Mouse (Mus musculus) forebrain, embryonic 11.5 days (tissue): Measurements from ENCODE around the gene Ppp2r1b. TPM values are rescaled to one million over a fixed set of nuclear protein-coding genes. Genes with fewer than 3 reads are reported as not detected.

Experiments used
- ATAC-seq: fragments of 200-750 bp; cut with Nextera tagmentation; replicated peaks from 2 replicates; pipeline ENCODE4 v1.8.0; 2017; ENCODE audit warnings: moderate TSS enrichment; ENCODE audit not compliant: low FRiP score
- DNase-seq: peaks from one replicate; pipeline ENCODE4 v3.0.0-alpha.2; 2017; ENCODE audit warnings: low spot score
- H3K27ac ChIP-seq: fragments of 300-500 bp; sonication (generic); 2 replicates; pipeline ENCODE4 v1.5.1; 2014; ENCODE audit warnings: low read depth, low read length
- H3K27me3 ChIP-seq: fragments of 300-500 bp; sonication (generic); 2 replicates; pipeline ENCODE4 v1.6.1; 2014; ENCODE audit warnings: mild to moderate bottlenecking, low read length, mixed read lengths; ENCODE audit not compliant: control insufficient read depth, insufficient read depth
- H3K36me3 ChIP-seq: fragments of 300-500 bp; sonication (generic); 2 replicates; pipeline ENCODE4 v1.6.1; 2014; ENCODE audit warnings: mild to moderate bottlenecking, low read length, moderate library complexity, mixed read lengths; ENCODE audit not compliant: control insufficient read depth, insufficient read depth
- H3K4me1 ChIP-seq: fragments of 300-500 bp; sonication (generic); replicated peaks from 2 replicates; pipeline ENCODE4 v1.6.1; 2014; ENCODE audit warnings: low read length, mixed read lengths; ENCODE audit not compliant: control insufficient read depth, insufficient read depth
- H3K4me2 ChIP-seq: fragments of 300-500 bp; sonication (generic); 2 replicates; pipeline ENCODE4 v1.6.1; 2014; ENCODE audit warnings: low read depth, mild to moderate bottlenecking, low read length, moderate library complexity, mixed read lengths; ENCODE audit not compliant: severe bottlenecking
- H3K4me3 ChIP-seq: fragments of 300-500 bp; sonication (generic); 2 replicates; pipeline ENCODE4 v1.5.1; 2014; ENCODE audit warnings: low read depth, low read length
- H3K9ac ChIP-seq: fragments of 300-500 bp; sonication (generic); 2 replicates; pipeline ENCODE4 v1.6.1; 2014; ENCODE audit warnings: low read length
- H3K9me3 ChIP-seq: fragments of 300-500 bp; sonication (generic); 2 replicates; pipeline ENCODE4 v1.6.1; 2016; ENCODE audit warnings: low read length, mixed read lengths; ENCODE audit not compliant: control insufficient read depth
- WGBS: fragments of 180-500 bp; shearing (Covaris S2); extraction: QIAGEN DNeasy Blood & Tissue Kit; methylation state at CpG from one replicate; pipeline ENCODE4 v1.1.7; 2014; 5-methylcytosine and 5-hydroxymethylcytosine counted together
- polyA plus RNA-seq: library from polyadenylated mRNA; unstranded; fragments of >200 nt; fragmentation: Nextera tagmentation; extraction: Ambion mirVana; gene quantifications from 2 replicates; pipeline ENCODE4 v1.2.1, GENCODE M21; 2014

Ppp2r1b gene
- polyA plus RNA-seq, 1 experiment from 2014 or later, result 132 TPM

- Histone ChIP-seq H3K9ac (no peak overlapping the region), H3K4me1 (peaks cover 4% of the 10 kb centered on the region; the same call in 1 of the 2 replicates), H3K27ac (no peak overlapping the region), H3K4me3 (no peak overlapping the region), H3K9me3 (no peaks in the 10 kb centered on the region), H3K36me3 (no peaks in the 10 kb centered on the region), H3K27me3 (no peaks in the 10 kb centered on the region), H3K4me2 (no peak overlapping the region)
- no peak for DNase-seq
- WGBS, result 87% methylated on average over 5 of the region's 5 CpGs
- ATAC-seq, result no peak
These were observed 10.1 kb downstream of the Ppp2r1b start for GRCm38 (mm10) chr9:50855133-50855766.

GRCm38 (mm10) chr9:50855780-50856179 is 10.7 kb downstream of the Ppp2r1b start:
- no peaks in the 10 kb centered on the region for H3K9me3 ChIP-seq
- ATAC-seq, result no peak
- H3K4me3 ChIP-seq, result no peak overlapping the region
- no peaks in the 10 kb centered on the region for H3K27me3 ChIP-seq
- H3K4me1 ChIP-seq, result peaks cover 4% of the 10 kb centered on the region; the same call in 1 of the 2 replicates
- H3K27ac ChIP-seq, result no peak overlapping the region
- no peaks in the 10 kb centered on the region for H3K36me3 ChIP-seq
- peak overlapping the region; percentile 59; the same call in 1 of the 2 replicates for H3K4me2 ChIP-seq
- H3K9ac ChIP-seq, result peak overlapping the region; percentile 89; the same call in 1 of the 2 replicates
- 66% methylated on average over 5 of the region's 5 CpGs for WGBS
- no peak for DNase-seq

GRCm38 (mm10) chr9:50856341-50857081 is 11.4 kb downstream of the Ppp2r1b start:
- Histone ChIP-seq H3K4me2 (peak overlapping the region; percentile 59), H3K27me3 (no peaks in the 10 kb centered on the region), H3K4me1 (peaks cover 4% of the 10 kb centered on the region; the same call in 1 of the 2 replicates), H3K4me3 (peak overlapping the region; percentile 95), H3K9ac (peak overlapping the region; percentile 89), H3K27ac (peak overlapping the region; percentile 71), H3K36me3 (peaks cover 2% of the 10 kb centered on the region; the same call in 1 of the 2 replicates), H3K9me3 (no peaks in the 10 kb centered on the region)
- WGBS, result under 1% methylated on average over 45 of the region's 45 CpGs
- ATAC-seq (peak; percentile 94), DNase-seq (peak; percentile 97)

- DNase-seq, result no peak
- ATAC-seq, result peak; percentile 82
- peak overlapping the region; percentile 48 for H3K4me2 ChIP-seq
- under 1% methylated on average over 43 of the region's 46 CpGs for WGBS
- H3K27me3 ChIP-seq, result no peaks in the 10 kb centered on the region
- peak overlapping the region; percentile 71 for H3K27ac ChIP-seq
- peak overlapping the region; percentile 95 for H3K4me3 ChIP-seq
- H3K4me1 ChIP-seq, result peaks cover 4% of the 10 kb centered on the region; the same call in 1 of the 2 replicates
- no peaks in the 10 kb centered on the region for H3K9me3 ChIP-seq
- peak overlapping the region; percentile 89 for H3K9ac ChIP-seq
- H3K36me3 ChIP-seq, result peaks cover 7% of the 10 kb centered on the region
These were observed 12.1 kb downstream of the Ppp2r1b start for GRCm38 (mm10) chr9:50857082-50857641.

- no peaks in the 10 kb centered on the region for H3K27me3 ChIP-seq
- H3K4me2 ChIP-seq, result no peak overlapping the region
- H3K9ac ChIP-seq, result no peak overlapping the region
- peaks cover 7% of the 10 kb centered on the region for H3K36me3 ChIP-seq
- peaks cover 4% of the 10 kb centered on the region; the same call in 1 of the 2 replicates for H3K4me1 ChIP-seq
- H3K4me3 ChIP-seq, result no peak overlapping the region
- DNase-seq, result no peak
- no peak for ATAC-seq
- 93% methylated on average over 6 of the region's 6 CpGs for whole genome bisulfite sequencing
- H3K9me3 ChIP-seq, result no peaks in the 10 kb centered on the region
- no peak overlapping the region for H3K27ac ChIP-seq
These were observed 13.6 kb downstream of the Ppp2r1b start for GRCm38 (mm10) chr9:50858681-50859080.

- H3K27me3 ChIP-seq, result no peaks in the 10 kb centered on the region
- H3K4me3 ChIP-seq, result no peak overlapping the region
- H3K9me3 ChIP-seq, result no peaks in the 10 kb centered on the region
- H3K4me2 ChIP-seq, result no peak overlapping the region
- H3K9ac ChIP-seq, result no peak overlapping the region
- ATAC-seq (no peak), DNase-seq (no peak)
- no peak overlapping the region for H3K27ac ChIP-seq
- H3K4me1 ChIP-seq, result no peaks in the 10 kb centered on the region
- WGBS, result 96% methylated on average over 18 of the region's 18 CpGs
- H3K36me3 ChIP-seq, result peaks cover 9% of the 10 kb centered on the region
These were observed 16.2 kb downstream of the Ppp2r1b start for GRCm38 (mm10) chr9:50861119-50861839.

GRCm38 (mm10) chr9:50863824-50864223 is 18.7 kb downstream of the Ppp2r1b start:
- 96% methylated on average over 4 of the region's 4 CpGs for WGBS
- H3K4me2 ChIP-seq, result no peak overlapping the region
- H3K27me3 ChIP-seq, result no peaks in the 10 kb centered on the region
- no peaks in the 10 kb centered on the region for H3K4me1 ChIP-seq
- no peak for DNase-seq
- peaks cover 11% of the 10 kb centered on the region for H3K36me3 ChIP-seq
- H3K9me3 ChIP-seq, result no peaks in the 10 kb centered on the region
- H3K4me3 ChIP-seq, result no peak overlapping the region
- ATAC-seq, result no peak
- H3K27ac ChIP-seq, result no peak overlapping the region
- no peak overlapping the region for H3K9ac ChIP-seq

GRCm38 (mm10) chr9:50864877-50865276 is 19.8 kb downstream of the Ppp2r1b start:
- 89% methylated on average over 5 of the region's 5 CpGs for WGBS
- H3K27ac ChIP-seq, result no peak overlapping the region
- no peak overlapping the region for H3K9ac ChIP-seq
- no peak for ATAC-seq
- H3K36me3 ChIP-seq, result peaks cover 11% of the 10 kb centered on the region
- H3K4me3 ChIP-seq, result no peak overlapping the region
- H3K9me3 ChIP-seq, result no peaks in the 10 kb centered on the region
- no peak for DNase-seq
- H3K4me1 ChIP-seq, result no peaks in the 10 kb centered on the region
- no peak overlapping the region for H3K4me2 ChIP-seq
- no peaks in the 10 kb centered on the region for H3K27me3 ChIP-seq
